Mouse (Mus musculus) neutrophil, adult 5-6 weeks (primary cell): Measurements from ENCODE around the gene Sec1. TPM values are rescaled to one million over a fixed set of nuclear protein-coding genes. Genes with fewer than 3 reads are reported as not detected.
"Not testable (repeated sequence)": the region's sequence is repeated elsewhere in the genome, so short reads cannot be mapped to it uniquely, and the experiment has no call there.

Experiments
- ATAC-seq: fragments of 151-379, 151-347 bp; 2 replicates; pipeline ENCODE4 v1.8.0; 2017; ENCODE audit warnings: mild to moderate bottlenecking, moderate TSS enrichment; ENCODE audit not compliant: insufficient number of reproducible peaks, poor library complexity, low FRiP score, severe bottlenecking; ENCODE audit errors: extremely low read depth
- total RNA-seq: library from RNA; stranded (forward); fragments of 200-1000 nt; gene quantifications from 2 replicates; pipeline ENCODE4 v1.2.3, GENCODE M21; 2017

Sec1 gene
- total RNA-seq, 1 experiment from 2014 or later = 0.23 TPM

- not testable (repeated sequence) for ATAC-seq
These were observed 43.7 kb downstream of the Sec1 start for GRCm38 (mm10) chr7:45650484-45650883.

GRCm38 (mm10) chr7:45649351-45649750 is 44.9 kb downstream of the Sec1 start:
- ATAC-seq = no peak

DNA sequence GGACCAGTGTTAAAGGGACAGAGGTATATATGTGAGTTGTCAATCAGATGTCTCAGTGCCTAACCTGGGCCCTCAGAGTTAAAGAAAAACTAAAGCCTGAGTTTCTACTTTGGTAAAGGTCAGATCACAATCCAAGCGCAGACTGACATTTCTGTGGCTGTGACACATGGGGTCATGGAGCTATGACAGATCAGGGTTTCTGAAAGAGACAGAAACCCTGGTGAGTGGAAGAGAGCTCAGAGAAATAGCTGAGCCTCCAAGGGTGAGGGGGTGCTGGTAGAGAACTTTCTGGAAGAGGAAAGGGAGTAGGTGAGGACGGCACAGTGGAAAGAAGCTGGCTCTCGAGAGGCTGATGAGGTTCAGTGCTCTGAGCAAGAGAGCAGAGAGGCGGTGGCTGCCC is 47.5 kb downstream of the Sec1 start:
- ATAC-seq = no peak

DNA sequence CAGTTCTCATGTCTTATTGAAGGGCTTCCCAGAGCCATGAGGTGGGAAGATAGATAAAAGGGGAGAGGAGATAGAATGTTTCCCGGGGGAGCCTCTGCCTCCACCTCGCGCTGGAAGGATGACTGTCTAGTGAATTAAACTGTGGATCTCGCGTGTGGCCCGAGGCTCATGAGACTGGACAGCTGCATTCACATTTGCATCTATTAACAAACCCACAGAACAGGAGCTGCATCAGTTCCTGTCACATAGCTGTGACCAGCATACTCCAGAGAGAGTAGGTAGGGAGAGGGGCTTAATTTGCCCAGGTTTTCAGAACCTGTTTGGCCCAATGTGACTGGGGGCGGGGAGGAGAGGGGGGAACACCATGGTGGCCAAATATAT is 48.6 kb downstream of the Sec1 start:
- no peak for ATAC-seq

GRCm38 (mm10) chr7:45644872-45645590 is 49.2 kb downstream of the Sec1 start:
- ATAC-seq = no peak

- ATAC-seq = no peak
These were observed 50.0 kb downstream of the Sec1 start for GRCm38 (mm10) chr7:45644183-45644582.

DNA sequence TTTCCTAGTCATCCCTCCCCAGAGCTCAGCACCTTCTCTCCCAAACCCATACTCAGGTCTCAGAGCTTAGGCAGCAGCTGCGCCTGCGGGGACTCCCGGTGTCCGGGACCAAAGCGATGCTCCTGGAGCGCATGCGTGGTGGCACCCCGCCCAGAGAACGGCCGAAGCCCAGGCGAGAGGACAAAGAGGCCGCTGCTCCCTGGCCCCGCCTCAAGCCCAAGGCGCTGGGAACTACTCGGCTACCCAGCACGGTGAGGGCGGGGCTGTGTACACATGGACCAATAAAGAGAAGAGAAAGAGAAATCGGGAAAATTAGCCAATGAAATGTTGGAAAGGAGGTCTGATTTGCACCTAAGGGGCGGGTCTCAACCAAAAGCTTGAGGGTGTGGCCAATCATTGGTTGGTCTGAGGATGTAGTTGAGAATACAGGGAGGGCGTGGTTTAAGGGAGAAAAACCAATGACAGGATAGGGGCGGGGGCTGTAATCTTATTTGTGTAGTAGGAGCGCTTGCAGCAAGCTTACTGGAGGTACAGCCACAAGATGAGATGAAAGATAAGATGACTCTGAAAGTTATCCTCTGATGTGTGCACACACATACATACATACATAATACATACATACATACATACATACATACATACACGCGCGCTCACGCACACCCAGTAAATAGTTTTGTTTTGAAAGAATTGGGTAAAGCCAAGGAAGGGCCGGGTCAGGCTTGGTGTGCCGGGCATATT is 50.6 kb downstream of the Sec1 start:
- ATAC-seq = peak; percentile 51; the same call in 1 of the 2 replicates

DNA sequence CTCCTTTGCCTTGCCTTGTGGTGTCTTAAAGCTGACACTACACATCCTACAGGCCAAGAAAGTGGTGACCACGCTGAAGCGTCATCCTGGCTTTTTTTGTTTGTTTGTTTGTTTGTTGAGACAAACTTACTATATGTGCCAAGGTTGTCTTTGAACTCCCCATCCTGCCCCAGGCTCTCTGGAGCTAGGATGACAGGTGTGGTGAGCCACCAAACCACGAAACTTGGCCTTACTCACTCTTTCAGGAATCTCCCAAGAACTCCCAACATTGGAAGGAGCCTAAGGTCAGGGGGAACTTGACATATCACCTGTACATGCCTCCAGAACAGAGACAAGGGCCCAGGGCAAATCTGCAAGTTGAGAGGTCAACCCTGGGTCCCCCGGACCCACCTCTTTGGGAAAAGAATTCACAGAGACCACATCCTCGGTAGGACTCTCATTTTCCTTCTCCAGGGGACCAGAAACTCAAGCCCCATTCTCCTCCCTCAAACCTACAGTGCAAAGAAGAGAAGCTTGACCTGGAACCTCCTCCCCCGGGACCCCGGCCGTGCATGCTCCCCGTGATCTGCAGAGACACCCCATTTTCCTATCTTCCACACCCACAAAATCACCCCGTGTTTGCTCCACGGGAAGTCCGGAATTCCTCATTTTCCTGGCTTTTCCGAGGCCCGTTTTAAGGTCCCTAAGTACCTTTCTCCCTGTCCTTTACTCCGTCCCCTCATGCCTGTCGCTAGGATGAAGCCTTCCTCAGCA is 51.5 kb downstream of the Sec1 start:
- no peak for ATAC-seq

GRCm38 (mm10) chr7:45642083-45642482 is 52.1 kb downstream of the Sec1 start:
- ATAC-seq = no peak

GRCm38 (mm10) chr7:45641391-45642040 is 52.7 kb downstream of the Sec1 start:
- ATAC-seq = no peak

- ATAC-seq = no peak
These were observed 53.8 kb downstream of the Sec1 start for GRCm38 (mm10) chr7:45640191-45640957.

- no peak for ATAC-seq
These were observed 54.6 kb downstream of the Sec1 start, which contains the start of gene Mamstr for GRCm38 (mm10) chr7:45639561-45640027. Gene Mamstr, plus strand, starts transcription at chr7:45639977.

GRCm38 (mm10) chr7:45638623-45639401 is 55.4 kb downstream of the Sec1 start:
- no peak for ATAC-seq

DNA sequence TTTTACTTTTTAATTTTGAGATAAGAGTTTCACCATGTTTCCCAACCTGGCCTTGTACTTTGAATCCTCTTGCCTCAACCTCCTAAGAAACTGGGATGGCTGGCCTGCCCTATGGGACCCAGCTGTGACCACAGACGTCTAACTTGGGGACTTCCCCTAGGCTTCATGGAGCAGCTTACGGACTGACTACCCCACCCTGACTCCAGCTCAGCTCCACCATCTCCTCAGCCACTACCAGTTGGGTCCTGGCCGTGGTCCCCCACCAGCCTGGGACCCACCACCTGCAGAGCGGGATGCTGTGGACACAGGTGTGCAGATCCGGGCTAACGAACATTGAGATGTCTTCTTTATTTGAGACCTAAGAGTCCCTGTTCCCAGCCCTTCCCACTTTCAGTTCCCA is 56.5 kb downstream of the Sec1 start:
- no peak for ATAC-seq

DNA sequence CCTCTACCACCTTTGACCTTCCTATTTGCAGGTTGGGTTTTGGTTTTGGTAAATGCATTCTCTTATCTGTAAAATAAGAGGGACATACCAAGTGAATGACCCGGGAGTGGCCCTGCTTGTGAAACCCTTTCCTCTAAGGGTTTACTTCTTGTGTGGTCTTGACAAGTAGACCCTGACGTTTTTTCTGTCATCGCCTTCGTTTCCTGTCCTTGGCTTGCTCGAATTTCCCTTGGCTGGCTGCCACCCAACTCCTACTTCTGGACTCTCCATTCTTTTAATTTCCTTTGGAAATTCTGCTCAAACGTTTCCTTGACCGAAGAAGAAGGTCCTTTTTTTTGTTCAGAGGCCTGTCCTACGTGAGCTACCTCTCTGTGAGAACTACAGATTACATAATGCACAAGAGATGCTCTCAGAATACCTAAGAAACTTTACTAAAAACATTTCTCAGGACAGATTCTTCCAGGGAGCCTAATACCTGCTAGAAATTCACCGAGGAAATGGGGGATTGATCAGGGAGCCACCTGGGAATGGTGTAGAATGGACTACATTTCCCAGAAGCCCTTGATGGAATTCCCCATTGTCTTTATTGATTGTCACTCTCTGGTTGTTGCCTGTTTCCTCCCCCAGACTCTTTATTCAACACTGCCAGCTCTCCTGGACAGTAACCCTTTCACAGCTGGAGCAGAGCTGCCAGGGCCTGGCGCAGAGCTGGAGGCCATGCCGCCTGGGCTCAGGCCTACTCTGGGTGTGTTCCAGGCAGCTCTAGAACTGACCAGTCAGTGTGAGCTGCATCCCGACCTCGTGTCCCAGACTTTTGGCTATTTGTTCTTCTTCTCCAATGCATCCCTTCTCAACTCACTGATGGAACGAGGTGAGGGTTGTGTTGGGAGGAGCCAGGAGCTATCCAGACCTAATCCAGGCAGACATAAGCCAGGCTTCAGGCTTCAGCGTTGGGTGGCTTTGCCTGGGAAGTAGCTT is 58.2 kb downstream of the Sec1 start:
- no peak for ATAC-seq

DNA sequence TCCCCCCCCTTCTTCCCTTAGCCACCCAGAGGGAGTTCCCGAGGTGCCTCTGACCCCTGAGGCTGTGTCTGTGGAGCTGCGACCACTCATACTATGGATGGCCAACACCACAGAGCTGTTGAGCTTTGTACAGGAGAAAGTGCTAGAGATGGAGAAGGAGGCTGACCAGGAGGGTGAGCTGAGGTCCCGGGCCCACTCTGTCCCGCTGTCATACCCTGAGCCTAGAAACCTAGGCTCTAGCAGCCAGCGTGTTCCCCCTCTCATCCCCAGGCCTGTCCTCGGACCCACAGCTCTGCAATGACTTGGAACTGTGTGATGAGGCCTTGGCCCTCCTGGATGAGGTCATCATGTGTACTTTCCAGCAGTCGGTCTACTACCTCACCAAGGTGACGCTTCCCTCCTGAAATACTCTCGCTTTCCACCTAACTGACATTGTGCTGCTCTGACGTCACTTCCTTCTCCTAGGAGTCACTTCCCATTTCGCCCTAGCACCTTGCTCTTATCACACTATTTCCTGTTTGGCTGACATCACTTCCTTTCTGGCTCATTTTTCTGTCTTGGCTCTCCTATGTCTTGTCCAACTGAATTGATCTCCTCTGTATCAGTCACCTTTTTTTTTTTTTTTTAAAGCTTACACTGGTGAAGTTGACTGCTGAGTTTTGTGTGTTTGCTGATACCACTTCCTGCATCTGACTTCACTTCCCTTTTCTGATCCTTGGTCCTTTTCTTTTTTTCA is 59.1 kb downstream of the Sec1 start:
- ATAC-seq = peak; percentile 92
